Mouse (Mus musculus) left cerebral cortex, adult 6 months (tissue): ENCODE measurements around the gene Cldn34b3. TPM values are rescaled to one million over a fixed set of nuclear protein-coding genes. Genes with fewer than 3 reads are reported as not detected.

Experiments used
- long read RNA-seq, 2 experiments: library from polyadenylated mRNA; unstranded; transcript quantifications; one replicate each; pipeline ENCODE4 v2.0.0; 2019 to 2020
- polyA plus RNA-seq: library from polyadenylated mRNA; unstranded; fragments of <200 nt; fragmentation: Nextera tagmentation; gene quantifications from 2 replicates; pipeline ENCODE4 v1.2.3, GENCODE M21; 2021

The Cldn34b3 gene
- polyA plus RNA-seq: not detected in 2 replicates
- long read RNA-seq, experiment 1: 0 reads
- long read RNA-seq, experiment 2: 0 reads

GRCm38 (mm10) chrX:76264004-76264403 is at the start of gene Cldn34b3:
TSS of gene Cldn34b3 (plus strand) at chrX:76264304.

Other genes starting within 250 kb of the Cldn34b3 start
- not detected in 2 replicates for gene Cldn34b4, start 129.0 kb downstream of the Cldn34b3 start, polyA plus RNA-seq